Comparison of ENCODE assay signal across 9 mouse cellular contexts in genomic region chr4:53316796-53317452, GRCm38 (mm10).
DNase-seq lines count a peak whose midpoint lies in the region; ATAC-seq and TF ChIP-seq lines count a peak whose summit lies in the region.
"Had no signal": no experiment of that assay in that cellular context is flagged by ENCODE, and none has a peak within 500 bp of the region (broad histone marks: within the 10 kb centered on the region; RNA-seq: fewer than 3 reads in every experiment).

No protein-coding gene starts in this region.

- no peaks in the 10 kb centered on the region for H3K36me3 ChIP-seq in lung, embryonic 14.5 days (ENCODE audit: insufficient read depth)
- no peaks in the 10 kb centered on the region for H3K36me3 ChIP-seq in embryonic facial prominence, embryonic 15.5 days
- no peaks in the 10 kb centered on the region for H3K36me3 ChIP-seq in hindbrain, embryonic 14.5 days (replicated peaks; ENCODE audit: control insufficient read depth, insufficient read depth)
- no peaks in the 10 kb centered on the region for H3K36me3 ChIP-seq in neural tube, embryonic 13.5 days

- H3K4me2 ChIP-seq in lung, embryonic 14.5 days, result peak overlapping the region; percentile 27; the same call in 1 of the 2 replicates
- no peak overlapping the region for H3K4me2 ChIP-seq in embryonic facial prominence, embryonic 15.5 days (replicated peaks)
- H3K4me2 ChIP-seq in hindbrain, embryonic 14.5 days (replicated peaks), result no peak overlapping the region
- H3K4me2 ChIP-seq in neural tube, embryonic 13.5 days, result no peak overlapping the region

- H3K4me3 ChIP-seq in lung, embryonic 14.5 days (ENCODE audit: low read depth, low read length), result no peak overlapping the region
- H3K4me3 ChIP-seq in embryonic facial prominence, embryonic 15.5 days (replicated peaks), result no peak overlapping the region
- no peak overlapping the region for H3K4me3 ChIP-seq in hindbrain, embryonic 14.5 days (replicated peaks; ENCODE audit: low read length)
- no peak overlapping the region for H3K4me3 ChIP-seq in neural tube, embryonic 13.5 days

- no peak overlapping the region for H3K9ac ChIP-seq in lung, embryonic 14.5 days
- H3K9ac ChIP-seq in embryonic facial prominence, embryonic 15.5 days, result no peak overlapping the region
- no peak overlapping the region for H3K9ac ChIP-seq in hindbrain, embryonic 14.5 days
- H3K9ac ChIP-seq in neural tube, embryonic 13.5 days, result 0 out of 2 replicates have a peak overlapping the region, but pooled peaks have one; percentile 26

- no peaks in the 10 kb centered on the region for H3K27me3 ChIP-seq in lung, embryonic 14.5 days (ENCODE audit: insufficient read depth, low read length)
- H3K27me3 ChIP-seq in embryonic facial prominence, embryonic 15.5 days, result no peaks in the 10 kb centered on the region
- H3K27me3 ChIP-seq in hindbrain, embryonic 14.5 days (ENCODE audit: control insufficient read depth, insufficient read depth, low read length), result no peaks in the 10 kb centered on the region
- H3K27me3 ChIP-seq in neural tube, embryonic 13.5 days, result no peaks in the 10 kb centered on the region

- H3K4me1 ChIP-seq in lung, embryonic 14.5 days (ENCODE audit: insufficient read depth), result peaks cover 44% of the 10 kb centered on the region
- H3K4me1 ChIP-seq in embryonic facial prominence, embryonic 15.5 days, result peaks cover 24% of the 10 kb centered on the region
- peaks cover 4% of the 10 kb centered on the region; the same call in 1 of the 2 replicates for H3K4me1 ChIP-seq in hindbrain, embryonic 14.5 days (replicated peaks; ENCODE audit: control insufficient read depth, insufficient read depth, low read length)
- H3K4me1 ChIP-seq in neural tube, embryonic 13.5 days (replicated peaks), result peaks cover 19% of the 10 kb centered on the region

- ATAC-seq in lung, embryonic 14.5 days (ENCODE audit: insufficient read depth), result peak; percentile 59
- no peak for ATAC-seq in embryonic facial prominence, embryonic 15.5 days (ENCODE audit: insufficient number of reproducible peaks, low FRiP score, low TSS enrichment, low read depth)
- ATAC-seq in hindbrain, embryonic 14.5 days (ENCODE audit: low FRiP score), result peak; percentile 31; the same call in 1 of the 2 replicates
- ATAC-seq in neural tube, embryonic 13.5 days (ENCODE audit: low read depth), result no peak

- 50% methylated on average over 14 of the region's 14 CpGs for WGBS in lung, embryonic 14.5 days
- 74% methylated on average over 14 of the region's 14 CpGs for WGBS in embryonic facial prominence, embryonic 15.5 days
- 87% methylated on average over 14 of the region's 14 CpGs for WGBS in hindbrain, embryonic 14.5 days
- WGBS in neural tube, embryonic 13.5 days, result 86% methylated on average over 14 of the region's 14 CpGs

- TF ChIP-seq CTCF in lung, embryonic 14.5 days (IDR thresholded peaks at IDR 0.05; ENCODE audit: low read depth), result no peak

- peak; percentile 62 for DNase-seq in lung, embryonic 14.5 days
- no peak for DNase-seq in lung, postnatal 25 days (ENCODE audit: low spot score)
- no peak for DNase-seq in hindbrain, embryonic 14.5 days (ENCODE audit: low spot score)
- DNase-seq in urinary bladder, postnatal 14 days (ENCODE audit: low spot score), result no peak
- DNase-seq in layer of hippocampus, postnatal 36 days, result no peak
- DNase-seq in ovary, postnatal 36 days (ENCODE audit: low spot score), result no peak
- DNase-seq: kidney, postnatal 4 days had no signal

- H3K27ac ChIP-seq in lung, embryonic 14.5 days (ENCODE audit: low read depth), result peak overlapping the region; percentile 87
- 0 out of 2 replicates have a peak overlapping the region, but pooled peaks have one; percentile 22 for H3K27ac ChIP-seq in embryonic facial prominence, embryonic 15.5 days (replicated peaks)
- peak overlapping the region; percentile 57 for H3K27ac ChIP-seq in hindbrain, embryonic 14.5 days
- peak overlapping the region; percentile 46 for H3K27ac ChIP-seq in neural tube, embryonic 13.5 days (replicated peaks)

- no peaks in the 10 kb centered on the region for H3K9me3 ChIP-seq in lung, embryonic 14.5 days (ENCODE audit: low read depth, low read length)
- H3K9me3 ChIP-seq in embryonic facial prominence, embryonic 15.5 days (replicated peaks), result no peaks in the 10 kb centered on the region
- H3K9me3 ChIP-seq in hindbrain, embryonic 14.5 days (ENCODE audit: control insufficient read depth, low read length), result no peaks in the 10 kb centered on the region
- H3K9me3 ChIP-seq in neural tube, embryonic 13.5 days, result no peaks in the 10 kb centered on the region

Comparison
In these comparisons a context has a peak if more than half of its experiments do, and no peak if none do; other contexts are left out.
1. ATAC-seq: peak in lung, embryonic 14.5 days (single experiment) and hindbrain, embryonic 14.5 days (single experiment); none in embryonic facial prominence, embryonic 15.5 days (single experiment) and neural tube, embryonic 13.5 days (single experiment).
2. H3K27ac ChIP-seq: peak in every context shown above with its lines; median percentile 87 in lung, embryonic 14.5 days; 57 in hindbrain, embryonic 14.5 days; 46 in neural tube, embryonic 13.5 days; 22 in embryonic facial prominence, embryonic 15.5 days.